Mouse (Mus musculus) layer of hippocampus, adult 9-10 months (tissue): ENCODE measurements at regions not wholly inside any gene's neighbourhood (a gene's known extent, or its start where the extent isn't known, plus 50 kb on each side); places are given as distances from the start of the nearest gene placed in this dataset.
A peak's percentile ranks its signal among the peaks of the same experiment; 100 is the strongest.
"Not testable (repeated sequence)": the region's sequence is repeated elsewhere in the genome, so short reads cannot be mapped to it uniquely, and the experiment has no call there.

Experiments used
- DNase-seq: peaks from one replicate; pipeline ENCODE4 v3.0.0; 2022; ENCODE audit warnings: low spot score

GRCm38 (mm10) chr7:77200903-77201302 is 971.2 kb downstream of the Agbl1 start:
- not testable (repeated sequence) for DNase-seq

GRCm38 (mm10) chr7:77205604-77206003 is 975.9 kb downstream of the Agbl1 start:
- DNase-seq, result no peak

- no peak for DNase-seq
Measured at GRCm38 (mm10) chr7:77249391-77249790, 1019.7 kb downstream of the Agbl1 start.

- DNase-seq, result no peak
Measured at GRCm38 (mm10) chr7:77287657-77288056, 1058.0 kb downstream of the Agbl1 start.

GRCm38 (mm10) chr7:77294984-77295642 is 1065.4 kb downstream of the Agbl1 start:
- no peak for DNase-seq

GRCm38 (mm10) chr7:77303227-77303626 is 1073.5 kb downstream of the Agbl1 start:
- DNase-seq, result no peak

- DNase-seq, result no peak
Measured at GRCm38 (mm10) chr7:77303935-77304334, 1074.2 kb downstream of the Agbl1 start.

GRCm38 (mm10) chr7:77305471-77305870 is 1075.8 kb downstream of the Agbl1 start:
- no peak for DNase-seq

GRCm38 (mm10) chr7:77311661-77312060 is 1082.0 kb downstream of the Agbl1 start:
- DNase-seq, result no peak

GRCm38 (mm10) chr7:77325140-77325539 is 1095.5 kb downstream of the Agbl1 start:
- no peak for DNase-seq

- no peak for DNase-seq
Measured at GRCm38 (mm10) chr7:77326836-77327235, 1097.1 kb downstream of the Agbl1 start.

GRCm38 (mm10) chr7:77327516-77327915 is 1097.8 kb downstream of the Agbl1 start:
- DNase-seq, result no peak

- peak; percentile 22 for DNase-seq
Measured at GRCm38 (mm10) chr7:77338630-77339029, 1108.9 kb downstream of the Agbl1 start.
